Mouse (Mus musculus) cerebellum, adult (tissue): ENCODE measurements around the gene Afdn.
"Not testable (repeated sequence)": the region's sequence is repeated elsewhere in the genome, so short reads cannot be mapped to it uniquely, and the experiment has no call there.

Source experiments
- ATAC-seq: cut with Nextera tagmentation; 2 replicates; pipeline ENCODE4 v1.9.2; 2017; ENCODE audit warnings: mild to moderate bottlenecking, moderate library complexity, mixed read lengths; ENCODE audit not compliant: insufficient number of reproducible peaks, low FRiP score, low TSS enrichment

Gene Afdn

DNA sequence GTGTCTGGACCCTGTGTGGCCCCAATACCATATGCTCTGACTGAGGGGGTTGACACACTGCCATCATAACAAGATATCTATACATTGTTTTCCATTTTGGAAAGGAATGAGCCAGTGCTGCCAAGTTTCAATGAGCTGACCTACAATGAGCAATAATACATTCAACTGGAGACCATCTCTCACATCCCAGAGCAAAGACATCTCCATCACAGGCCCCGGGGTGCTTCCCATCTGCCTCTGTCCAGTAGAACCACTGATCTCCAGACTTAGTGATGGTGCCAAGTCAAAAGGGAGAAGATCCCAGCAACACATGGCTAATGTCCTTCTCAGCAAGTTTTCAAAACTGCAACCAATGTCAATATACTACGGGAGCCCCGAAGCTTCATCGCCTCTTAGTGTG lies 177.4 kb downstream of the Afdn start:
- ATAC-seq = no peak

DNA sequence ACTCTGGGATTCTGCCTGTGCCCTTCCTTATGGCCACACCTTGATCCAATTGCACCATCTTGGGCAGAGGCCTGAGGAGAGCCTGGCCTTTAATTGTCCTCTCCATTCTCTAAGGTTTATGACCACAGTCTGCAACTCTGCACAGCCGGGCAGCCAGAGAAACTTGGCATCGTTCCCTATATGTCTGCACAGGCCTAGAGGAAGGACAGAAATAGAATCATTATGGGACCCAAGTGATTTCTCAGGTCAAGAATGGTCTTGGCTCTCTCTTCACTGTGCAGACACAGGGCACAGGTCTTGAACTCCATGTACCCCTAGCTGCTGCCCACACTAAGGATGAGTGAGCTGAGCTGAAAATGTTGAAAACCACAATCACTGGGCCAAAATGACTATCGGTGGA lies 178.3 kb downstream of the Afdn start:
- ATAC-seq = no peak

DNA sequence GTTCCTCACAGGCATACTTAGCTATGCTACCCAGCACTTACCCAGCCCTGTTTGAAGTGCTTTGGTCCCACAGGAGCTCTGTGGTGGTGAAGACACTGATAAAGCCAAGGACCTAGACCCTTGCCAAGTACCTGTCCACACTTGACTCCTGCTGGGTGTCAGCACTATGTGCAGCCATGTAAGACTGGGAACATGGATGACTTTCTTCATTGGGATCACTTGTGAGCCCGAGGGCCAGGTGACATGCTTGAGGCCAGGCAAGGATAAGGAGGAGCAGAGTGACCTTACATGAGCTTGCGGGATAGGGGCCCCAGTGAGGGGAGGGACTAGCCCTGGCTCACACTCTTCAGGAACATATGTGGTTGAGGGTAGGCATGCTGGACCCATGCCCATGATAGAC lies 178.9 kb downstream of the Afdn start:
- ATAC-seq = not testable (repeated sequence)

DNA sequence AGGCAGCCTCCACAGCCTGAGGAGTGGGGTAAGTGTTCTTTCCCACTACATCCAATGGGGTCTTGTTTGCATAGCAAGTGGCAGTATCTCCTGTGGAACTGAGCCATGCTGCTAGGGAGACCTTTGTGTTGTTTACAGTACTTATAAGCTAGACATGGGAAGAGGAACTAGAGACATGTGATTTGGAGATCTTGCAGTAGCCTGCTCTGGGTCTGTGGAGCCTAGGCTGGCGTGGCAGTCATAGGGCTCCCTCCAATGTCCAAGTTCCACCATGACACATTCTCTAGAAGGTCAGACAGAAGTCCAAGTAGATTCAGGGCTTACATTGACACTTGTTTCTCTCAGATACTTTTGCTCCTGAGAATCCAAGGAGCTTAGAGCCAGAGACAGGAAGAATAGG lies 180.1 kb downstream of the Afdn start:
- ATAC-seq = no peak

DNA sequence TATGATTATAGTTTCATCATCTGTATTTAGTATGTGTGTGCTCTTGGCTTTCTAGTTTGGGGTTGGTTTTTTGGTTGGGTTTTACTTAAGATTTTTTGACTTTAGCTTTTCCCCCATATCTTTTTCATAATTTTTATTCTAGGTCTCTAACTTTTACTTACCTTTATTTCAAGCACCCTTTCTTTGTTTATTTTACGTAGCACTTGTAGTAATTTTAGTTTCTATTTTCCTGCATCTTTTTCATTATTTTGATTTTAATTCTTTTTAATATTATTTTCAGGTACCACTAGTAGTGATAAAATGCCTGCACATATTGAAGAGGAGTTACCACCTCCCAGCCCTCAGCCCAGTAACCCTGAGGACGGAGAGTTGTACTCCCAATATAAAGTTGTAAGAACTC lies 187.7 kb downstream of the Afdn start, which contains the start of gene Gm7168:
Gene Gm7168, plus strand, starts transcription at position 301 of the 400 bp plus-strand sequence.
- ATAC-seq = not testable (repeated sequence)

DNA sequence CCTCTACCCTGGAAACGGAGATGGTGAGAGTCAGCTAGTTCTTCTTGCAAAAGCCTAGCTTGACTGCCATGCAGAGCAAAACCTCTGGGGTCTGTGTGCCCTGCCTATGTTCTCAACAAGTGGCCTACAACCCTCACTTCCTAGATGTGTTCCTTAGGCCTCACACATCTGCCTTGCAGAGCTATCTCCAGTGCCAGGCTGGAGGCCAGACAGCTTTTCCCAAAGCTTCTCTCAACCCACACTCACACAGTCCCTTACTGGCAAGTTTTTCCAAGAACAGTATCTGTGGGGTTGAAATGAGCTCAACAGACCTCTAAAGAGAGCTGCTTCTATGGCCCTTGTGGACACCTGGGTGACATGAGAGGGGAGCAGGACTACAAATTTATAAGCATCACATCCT lies 191.2 kb downstream of the Afdn start:
- ATAC-seq = not testable (repeated sequence)
